Mouse (Mus musculus): Measurements from ENCODE around the gene Bicra. TPM values are rescaled to one million over a fixed set of nuclear protein-coding genes. Genes with fewer than 3 reads are reported as not detected.

Gene Bicra
- total and polyA plus RNA-seq, 3 experiments, result 0.32 to 10.2 (median 2.2) TPM

DNA sequence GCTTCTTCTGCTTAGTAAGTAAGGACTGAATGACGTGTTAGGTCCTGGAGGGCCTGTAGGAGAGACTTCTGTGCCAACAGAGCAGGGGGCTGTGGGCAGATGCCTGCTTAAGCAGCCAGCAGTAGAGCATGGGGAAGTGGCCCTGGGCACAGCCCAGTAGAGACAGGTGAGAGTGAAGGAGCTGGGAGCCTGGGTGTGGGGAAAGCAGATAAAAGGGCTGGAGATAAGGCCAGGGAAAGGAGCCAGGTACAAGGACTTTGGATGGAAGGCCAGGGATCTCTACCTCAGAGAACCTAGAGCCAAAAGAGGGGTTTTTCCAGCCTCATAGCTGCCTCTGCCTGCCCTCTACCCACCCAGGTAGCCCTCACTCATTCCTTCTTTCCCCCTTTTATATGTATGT is 14.7 kb downstream of the Bicra start:
- no peak for DNase-seq (ENCODE audit: extremely low read depth)
- H3K79me2 ChIP-seq (replicated peaks; ENCODE audit: control insufficient read depth, extremely low read depth, insufficient read depth, poor library complexity, severe bottlenecking), result peaks cover 64% of the 10 kb centered on the region
- H3K4me1 ChIP-seq (ENCODE audit: control insufficient read depth in 1 of 2, insufficient read depth in 2 of 2), result peaks cover 7 to 30% of the 10 kb centered on the region in 2 experiments
- H3K4me3 ChIP-seq (replicated peaks in 1 of 3; ENCODE audit: low read depth in 2 of 3, low read length in 2 of 3, poor library complexity in 1 of 3), result no peak overlapping the region
- dilution Hi-C loops (cut with MboI; ENCODE audit: extremely low pct_ligation_motif_present, extremely low pct_unique_long_range_greater_than_20kb, low sequenced_read_pairs), result no loop called here
- no peak overlapping the region for H3K9ac ChIP-seq (ENCODE audit: insufficient read depth, low read depth)
- in situ Hi-C loops (cut with MboI; ENCODE audit: low pct_ligation_motif_present, low pct_unique_long_range_greater_than_20kb, low sequenced_read_pairs), result no loop called here
- H3K27ac ChIP-seq (ENCODE audit: insufficient read depth, low read depth), result no peak overlapping the region
- H3K27me3 ChIP-seq (replicated peaks), result no peaks in the 10 kb centered on the region
- TF ChIP-seq MAX (IDR thresholded peaks at IDR 0.05; ENCODE audit: low read length), result no peak
- no peak for TF ChIP-seq CHD1 (IDR thresholded peaks at IDR 0.05; ENCODE audit: low read depth, low read length)
- no peak for TF ChIP-seq UBTF (IDR thresholded peaks at IDR 0.05; ENCODE audit: low read depth, low read length)
- TF ChIP-seq JUND (conservative IDR thresholded peaks at IDR 0.05; ENCODE audit: low read depth, low read length), result no peak
- no peak for TF ChIP-seq BHLHE40 (IDR thresholded peaks at IDR 0.05; ENCODE audit: low read depth, low read length)
- peaks cover 6 to 52% of the 10 kb centered on the region in 2 experiments for H3K36me3 ChIP-seq (replicated peaks in 1 of 2; ENCODE audit: control insufficient read depth in 1 of 2, insufficient read depth in 1 of 2, low read length in 1 of 2)
- H3K4me2 ChIP-seq (ENCODE audit: insufficient read depth, low read depth, poor library complexity, severe bottlenecking), result no peak overlapping the region
- no peaks in the 10 kb centered on the region for H3K9me3 ChIP-seq (replicated peaks; ENCODE audit: low read length)

DNA sequence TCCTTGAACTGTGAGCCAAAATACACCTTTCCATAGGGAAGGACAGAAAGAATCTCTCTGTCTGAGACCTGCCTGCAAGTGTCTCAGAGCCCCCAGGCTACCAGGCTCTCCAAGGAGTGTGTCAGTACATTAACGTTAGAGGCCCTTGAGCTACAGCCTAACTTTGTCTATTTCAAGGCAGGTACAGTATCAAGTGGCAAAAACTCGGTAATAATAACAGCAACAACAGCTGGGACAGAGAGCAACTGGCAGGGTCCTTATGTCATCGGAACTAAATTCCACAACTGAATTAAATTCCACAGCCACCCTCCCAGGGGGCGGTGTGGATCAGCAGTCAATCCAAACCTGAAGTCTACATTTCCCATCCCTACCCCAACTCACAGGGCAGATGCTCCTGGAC is 16.6 kb downstream of the Bicra start:
- no peak for TF ChIP-seq JUN (IDR thresholded peaks at IDR 0.05; ENCODE audit: insufficient read depth, low read depth, low read length)
- TF ChIP-seq PAX5 (IDR thresholded peaks at IDR 0.05; ENCODE audit: low read length), result no peak
- TF ChIP-seq SIN3A (IDR thresholded peaks at IDR 0.05; ENCODE audit: low read length), result no peak
- TF ChIP-seq EP300 (IDR thresholded peaks at IDR 0.05; ENCODE audit: low read length), result no peak
- TF ChIP-seq ETS1 (conservative IDR thresholded peaks at IDR 0.05; ENCODE audit: low read depth, low read length), result no peak
- no peak for TF ChIP-seq MEF2A (IDR thresholded peaks at IDR 0.05; ENCODE audit: borderline replicate concordance, low read depth, low read length)
- TF ChIP-seq HCFC1 (IDR thresholded peaks at IDR 0.05; ENCODE audit: low read depth, low read length), result no peak
- TF ChIP-seq ZNF384 (IDR thresholded peaks at IDR 0.05; ENCODE audit: low read depth, low read length), result no peak
- no peak for TF ChIP-seq POLR2AphosphoS2 (IDR thresholded peaks at IDR 0.05; ENCODE audit: low read depth, low read length)
- Histone ChIP-seq H3K4me2 (ENCODE audit: insufficient read depth, low read depth, poor library complexity, severe bottlenecking) (no peak overlapping the region), H3K9me3 (replicated peaks; ENCODE audit: low read length) (no peaks in the 10 kb centered on the region), H3K4me1 (ENCODE audit: control insufficient read depth in 1 of 2, insufficient read depth in 2 of 2) (peaks cover 7 to 33% of the 10 kb centered on the region in 2 experiments), H3K4me3 (replicated peaks in 1 of 3; ENCODE audit: low read depth in 2 of 3, low read length in 2 of 3, poor library complexity in 1 of 3) (no peak overlapping the region), H3K27ac (ENCODE audit: insufficient read depth, low read depth) (no peak overlapping the region), H3K36me3 (replicated peaks in 1 of 2; ENCODE audit: control insufficient read depth in 1 of 2, insufficient read depth in 1 of 2, low read length in 1 of 2) (peaks cover 2 to 60% of the 10 kb centered on the region in 2 experiments), H3K27me3 (replicated peaks) (no peaks in the 10 kb centered on the region), H3K79me2 (replicated peaks; ENCODE audit: control insufficient read depth, extremely low read depth, insufficient read depth, poor library complexity, severe bottlenecking) (peaks cover 59% of the 10 kb centered on the region), H3K9ac (ENCODE audit: insufficient read depth, low read depth) (no peak overlapping the region)
- dilution Hi-C loops (cut with MboI; ENCODE audit: extremely low pct_ligation_motif_present, extremely low pct_unique_long_range_greater_than_20kb, low sequenced_read_pairs), result no loop called here
- no peak for DNase-seq (ENCODE audit: extremely low read depth)
- in situ Hi-C loops (cut with MboI; ENCODE audit: low pct_ligation_motif_present, low pct_unique_long_range_greater_than_20kb, low sequenced_read_pairs), result no loop called here
